Mouse (Mus musculus) kidney, postnatal 4 days (tissue): ENCODE data around the gene Trim8.

Experiments
- DNase-seq, 2 experiments: peaks; one replicate each; pipeline ENCODE4 v3.0.0; 2021; ENCODE audit warnings: mixed read lengths in 2 of 2

Trim8 gene

DNA sequence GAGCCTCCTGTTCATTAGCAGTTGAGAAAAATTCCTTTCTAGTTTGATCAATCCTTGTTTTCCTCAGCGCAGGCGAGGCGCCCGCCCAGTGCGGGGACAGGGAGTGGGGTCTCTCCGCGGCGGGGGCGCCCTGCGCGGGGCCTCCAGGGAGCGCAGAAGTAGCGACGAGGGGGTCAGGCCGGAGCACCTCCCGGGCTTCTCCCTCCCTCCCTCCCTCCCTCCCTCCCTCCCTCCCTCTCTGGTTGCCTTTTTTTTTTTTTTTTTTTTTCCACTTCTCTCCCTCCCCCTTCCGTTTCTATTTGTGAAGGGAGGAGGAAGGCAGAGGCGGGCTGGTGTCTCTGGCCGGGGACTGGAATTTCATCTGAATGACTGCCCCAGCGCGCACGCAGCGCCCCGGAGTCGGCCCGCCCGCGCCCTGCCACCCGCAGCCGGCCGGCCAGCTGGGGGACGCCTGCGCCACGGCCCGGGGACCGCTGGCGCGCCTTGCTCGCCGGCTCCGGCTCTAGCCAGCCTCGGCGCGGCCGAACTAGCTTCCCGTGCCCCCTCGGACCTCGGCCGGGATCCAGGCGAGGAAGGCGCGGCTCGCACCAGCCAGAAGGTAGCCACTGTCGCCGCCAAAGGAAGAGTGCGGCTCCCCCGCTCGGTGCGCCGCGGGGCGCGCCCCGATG is at the start of gene Trim8:
Gene Trim8, plus strand, starts transcription at position 302 of the 668 bp plus-strand sequence.
- DNase-seq, result peak; percentile 84 to 92

DNA sequence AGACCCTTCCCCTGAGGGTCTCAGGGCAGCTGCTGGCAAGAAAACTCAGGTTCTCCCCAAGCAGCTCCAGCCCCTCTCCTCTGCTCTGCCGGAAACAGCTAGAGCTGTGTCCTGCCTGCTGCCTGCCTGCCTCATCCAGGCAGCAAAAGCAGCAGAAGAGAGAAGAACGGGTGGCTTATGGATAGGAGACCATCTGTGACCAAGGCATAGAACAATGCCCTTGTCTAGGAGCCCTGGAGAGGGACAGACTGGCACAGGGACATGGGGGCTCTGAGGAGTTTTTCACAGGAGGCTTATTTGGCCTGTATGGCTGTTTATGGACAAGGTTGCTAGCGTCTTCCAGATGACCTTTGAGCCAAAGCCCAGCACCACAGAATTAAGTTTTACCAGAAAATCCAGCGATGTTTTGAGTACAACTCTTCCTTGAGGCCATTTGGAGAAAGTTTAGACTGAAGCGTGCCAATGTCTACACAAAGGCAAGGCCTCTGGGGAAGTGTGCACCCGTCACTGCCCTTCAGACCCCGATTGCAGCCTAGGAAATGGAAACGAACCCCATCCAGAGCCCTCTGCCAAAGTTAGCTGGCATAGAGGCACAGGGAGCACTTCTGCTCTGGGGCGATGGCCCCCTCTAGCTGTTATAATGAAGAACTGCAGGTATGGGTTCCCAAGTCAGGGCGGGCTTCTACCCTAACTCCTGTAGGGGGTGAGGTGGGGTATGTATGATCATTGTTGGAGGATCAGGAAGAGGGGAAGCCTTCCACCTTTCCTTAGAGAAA is 49.3 kb upstream of the Trim8 start:
- DNase-seq, result peak; percentile 49 to 63

DNA sequence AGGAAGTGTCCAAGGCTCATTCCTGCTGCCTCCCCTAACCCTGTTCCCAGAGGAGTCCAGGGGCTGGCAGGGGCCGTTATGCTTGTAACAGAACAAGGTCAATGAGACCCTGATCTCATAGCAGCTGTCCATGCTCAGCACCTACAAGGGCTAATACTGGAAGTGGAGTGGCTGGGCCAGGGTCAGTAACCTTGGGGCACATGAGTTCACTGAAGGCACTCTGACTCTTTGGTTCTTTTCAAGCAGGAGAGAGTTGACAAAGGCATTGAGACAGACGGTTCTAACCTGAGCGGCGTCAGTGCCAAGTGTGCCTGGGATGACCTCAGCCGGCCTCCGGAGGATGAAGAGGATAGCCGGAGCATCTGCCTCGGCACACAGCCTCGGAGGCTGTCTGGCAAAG is 48.6 kb upstream of the Trim8 start:
- DNase-seq, result no peak

DNA sequence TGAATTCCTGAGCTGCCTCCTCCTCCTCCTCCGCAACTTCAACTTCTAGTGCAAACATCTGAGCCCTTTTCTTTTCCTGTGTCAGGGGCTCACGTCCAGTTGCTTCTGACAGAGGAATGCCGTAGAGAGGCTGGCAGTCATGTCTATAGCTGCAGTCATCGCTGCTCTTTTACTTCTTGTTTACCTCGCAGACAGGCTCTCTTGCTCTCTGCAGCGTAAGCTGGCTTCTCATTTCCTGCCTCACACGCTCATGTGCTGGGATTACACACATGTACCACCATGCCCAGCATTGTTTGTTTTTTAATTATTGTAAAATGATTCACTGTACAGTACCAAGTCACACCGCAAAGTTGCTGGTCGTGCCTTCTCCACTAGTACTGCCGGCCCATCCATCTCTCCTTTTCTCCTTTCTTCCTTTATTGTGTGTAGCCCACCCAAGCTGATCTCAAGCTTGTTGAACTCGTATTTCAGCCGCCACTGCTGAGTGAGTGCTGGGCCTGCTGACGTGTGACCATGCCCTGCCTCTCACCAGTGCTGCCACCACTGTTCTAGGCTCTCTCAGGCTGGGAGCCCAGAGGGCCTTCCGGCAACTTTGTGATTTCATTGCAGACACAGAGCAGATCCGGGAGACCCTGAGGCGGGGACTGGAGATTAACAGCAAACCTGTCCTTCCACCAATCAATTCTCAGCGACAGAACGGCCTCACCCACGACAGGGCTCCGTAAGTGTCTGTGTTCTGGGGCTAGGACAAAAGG is 47.2 kb upstream of the Trim8 start:
- peak; percentile 38 to 62 for DNase-seq

DNA sequence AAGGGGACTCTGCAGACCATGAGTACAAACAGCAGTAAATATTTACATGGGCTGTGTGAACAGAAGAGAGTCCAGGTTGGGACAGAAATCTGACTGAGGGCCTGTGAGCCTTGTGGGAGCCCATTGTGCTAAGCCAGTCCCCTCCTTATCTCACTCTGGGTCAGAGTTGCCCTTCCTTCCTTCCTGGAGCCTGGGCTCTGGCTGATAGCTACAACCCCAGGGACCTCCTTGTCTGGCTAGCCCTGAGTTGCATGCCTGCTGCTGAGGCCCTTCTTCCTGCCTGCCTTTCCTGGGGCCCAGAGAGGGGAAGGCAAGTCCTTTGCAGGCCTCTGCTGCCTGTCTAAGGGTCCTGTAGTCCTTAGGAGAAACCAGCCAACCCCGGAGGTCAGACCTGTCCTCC is 46.5 kb upstream of the Trim8 start:
- peak; percentile 53 to 65 for DNase-seq

DNA sequence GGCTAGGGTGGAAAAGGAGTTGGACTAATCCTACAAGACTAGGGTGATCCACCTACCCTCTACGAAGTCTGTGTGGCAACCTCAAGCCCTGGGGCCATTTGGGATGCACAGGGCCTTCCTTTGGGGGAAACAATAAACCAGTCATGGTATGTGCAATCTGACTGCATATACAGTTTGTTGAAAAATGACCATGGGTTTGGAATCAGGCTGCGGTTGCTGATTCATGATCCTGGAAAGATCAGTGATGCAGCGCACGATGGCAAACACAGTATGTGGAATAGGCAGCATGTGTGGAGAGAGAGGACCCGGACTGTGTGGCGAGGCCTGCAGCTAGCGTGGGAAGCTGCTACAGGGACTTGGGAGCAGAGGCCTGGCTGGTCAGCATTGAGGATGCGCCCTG is 45.9 kb upstream of the Trim8 start:
- no peak for DNase-seq

DNA sequence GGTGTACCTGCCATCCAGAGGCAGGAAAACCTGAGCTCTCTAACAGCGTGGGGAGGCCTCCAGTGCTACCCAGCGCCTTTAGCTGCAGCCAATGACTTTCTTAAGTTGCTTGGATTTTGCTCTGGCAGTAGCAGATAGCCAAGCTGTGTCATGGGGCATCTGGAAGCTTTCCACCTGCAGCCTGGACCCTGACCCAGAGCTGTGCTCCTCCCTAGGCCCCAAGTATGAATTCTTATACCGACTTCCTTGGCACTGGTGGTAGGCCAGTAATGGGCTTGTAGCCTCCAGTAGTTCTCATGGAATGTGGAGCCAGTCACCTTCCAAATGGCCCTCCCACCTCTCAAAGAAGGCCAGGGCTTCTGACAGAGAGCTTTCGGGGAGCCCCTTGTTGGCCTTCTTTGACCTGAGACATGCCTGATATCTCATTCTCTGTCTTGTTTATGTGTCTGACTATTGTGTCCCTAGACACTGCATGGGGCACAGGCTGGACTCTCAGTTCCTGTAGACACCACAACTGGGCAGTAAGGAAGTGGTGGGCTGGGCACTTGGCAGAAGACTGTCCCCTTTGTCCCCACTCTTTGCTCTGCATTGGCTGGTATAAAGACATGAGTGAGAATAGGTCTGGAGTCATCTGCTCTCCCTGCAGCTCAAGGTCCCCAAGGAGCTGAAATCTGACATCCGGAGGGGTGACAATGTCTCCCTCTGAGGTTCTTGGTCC is 45.3 kb upstream of the Trim8 start:
- peak; percentile 24 to 52 for DNase-seq

DNA sequence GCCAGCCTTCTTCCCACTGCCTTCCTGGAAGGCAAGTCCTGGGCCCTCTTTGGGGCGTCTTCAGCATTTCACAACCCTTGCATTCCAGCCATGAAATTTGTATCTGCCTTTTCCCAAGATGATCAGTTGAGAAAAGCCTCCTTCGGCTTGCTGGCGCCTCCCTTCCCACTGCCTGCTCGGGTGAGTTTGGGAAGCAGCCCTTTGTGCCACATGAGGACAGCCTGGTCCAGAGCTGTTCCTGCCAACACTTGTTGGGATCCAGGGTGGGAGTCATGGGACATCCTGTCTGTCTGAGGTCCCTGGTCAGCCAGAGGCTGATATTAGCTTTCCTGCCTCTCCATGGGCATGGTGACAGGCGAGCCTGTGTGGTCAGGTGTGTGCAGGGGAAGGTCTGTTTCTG is 43.7 kb upstream of the Trim8 start:
- no peak for DNase-seq

DNA sequence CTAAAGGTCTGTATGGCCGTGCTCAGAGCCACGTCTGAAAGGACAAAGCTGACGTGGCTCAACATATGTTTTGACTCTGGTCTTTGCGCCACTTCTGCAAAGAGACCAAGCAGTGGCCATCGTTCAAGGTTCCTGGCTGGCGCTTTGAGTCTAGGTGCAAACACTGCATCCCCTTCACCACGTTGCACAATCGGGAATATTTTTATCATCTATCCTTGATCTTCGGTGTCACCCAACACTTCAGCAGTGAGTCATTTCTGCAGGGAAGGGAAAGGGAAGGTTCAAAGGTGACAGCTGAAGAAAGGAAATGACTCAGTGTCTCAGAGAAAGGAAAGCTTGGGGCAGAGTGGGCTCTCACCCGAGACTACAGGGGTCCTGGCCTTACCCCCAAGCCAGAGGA is 42.2 kb upstream of the Trim8 start:
- DNase-seq, result no peak

DNA sequence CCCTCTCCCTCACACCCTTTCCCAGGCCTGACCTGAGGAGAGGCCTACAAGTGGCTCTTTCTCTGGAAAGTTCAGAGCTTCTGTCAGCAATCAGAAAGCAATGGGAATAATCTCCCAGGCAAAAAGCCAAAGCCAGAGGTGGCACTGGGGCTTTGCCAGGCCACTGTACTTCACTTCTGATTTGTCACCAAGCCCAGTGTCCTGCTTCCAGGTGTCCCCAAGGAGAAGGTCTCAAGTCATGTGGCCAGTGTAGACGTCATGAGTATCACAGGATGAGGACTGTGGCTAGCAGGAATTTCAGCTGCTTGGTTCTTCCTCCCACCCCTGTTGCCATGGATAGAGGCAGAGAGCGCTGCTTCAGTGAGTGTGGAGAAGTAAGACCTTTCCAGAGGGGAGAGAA is 41.6 kb upstream of the Trim8 start:
- DNase-seq, result no peak

DNA sequence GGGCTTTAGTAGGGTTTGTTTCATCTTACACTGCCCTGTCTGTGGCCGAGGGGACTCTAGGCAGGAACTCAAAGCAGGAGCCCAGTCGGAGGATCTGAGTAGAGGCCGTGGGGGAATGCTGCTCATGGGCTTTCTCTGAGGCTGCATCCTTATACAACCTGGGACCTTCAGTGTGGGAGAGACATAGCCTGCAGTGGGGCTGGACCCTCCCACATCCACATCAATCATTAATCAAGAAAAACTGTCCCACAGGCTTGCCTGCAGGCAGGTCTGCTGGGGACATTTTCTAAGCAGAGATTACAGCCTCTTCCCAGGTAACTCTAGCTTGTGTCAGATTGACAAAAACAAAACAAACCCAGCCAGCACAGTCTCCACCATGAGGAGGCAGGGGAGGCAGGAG is 38.9 kb upstream of the Trim8 start:
- DNase-seq, result peak; percentile 30 to 52

DNA sequence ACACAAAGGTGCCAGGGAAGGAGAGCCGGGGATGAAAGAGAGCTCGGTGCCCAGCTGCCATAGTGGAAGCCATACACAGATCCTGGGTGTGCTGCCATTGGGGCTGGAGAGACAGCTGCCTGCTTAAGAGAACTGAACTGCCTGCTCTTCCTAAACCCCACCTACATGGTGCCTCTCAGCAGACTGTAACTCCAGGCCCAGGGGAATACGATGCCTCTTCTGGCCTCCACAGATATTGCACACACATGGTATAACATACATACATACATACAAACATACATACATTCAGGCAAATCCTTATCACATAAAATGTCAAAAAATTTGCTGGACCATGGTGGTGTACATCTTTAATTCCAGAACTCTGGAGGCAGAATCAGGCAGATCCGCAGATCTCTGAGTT is 38.1 kb upstream of the Trim8 start:
- no peak for DNase-seq

DNA sequence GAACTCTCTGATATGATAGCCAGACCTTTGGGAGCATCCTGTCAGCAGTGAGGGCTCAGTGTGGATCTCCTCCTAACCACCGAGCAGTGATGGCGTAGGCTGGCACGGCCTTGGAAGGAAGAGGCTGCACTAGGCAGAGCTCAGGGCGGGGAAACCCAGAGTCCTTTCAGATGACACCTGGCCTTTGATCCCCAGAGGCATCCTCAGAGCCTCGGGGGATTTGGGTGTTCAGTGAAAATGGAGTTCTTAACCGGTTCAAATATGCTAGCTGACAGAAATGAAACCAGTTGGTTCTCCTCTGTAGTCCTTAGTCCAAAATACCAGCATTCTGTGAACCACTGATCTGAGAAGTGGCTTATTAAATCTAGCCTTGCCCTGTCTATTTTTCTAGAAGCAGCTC is 35.3 kb upstream of the Trim8 start:
- DNase-seq, result no peak

DNA sequence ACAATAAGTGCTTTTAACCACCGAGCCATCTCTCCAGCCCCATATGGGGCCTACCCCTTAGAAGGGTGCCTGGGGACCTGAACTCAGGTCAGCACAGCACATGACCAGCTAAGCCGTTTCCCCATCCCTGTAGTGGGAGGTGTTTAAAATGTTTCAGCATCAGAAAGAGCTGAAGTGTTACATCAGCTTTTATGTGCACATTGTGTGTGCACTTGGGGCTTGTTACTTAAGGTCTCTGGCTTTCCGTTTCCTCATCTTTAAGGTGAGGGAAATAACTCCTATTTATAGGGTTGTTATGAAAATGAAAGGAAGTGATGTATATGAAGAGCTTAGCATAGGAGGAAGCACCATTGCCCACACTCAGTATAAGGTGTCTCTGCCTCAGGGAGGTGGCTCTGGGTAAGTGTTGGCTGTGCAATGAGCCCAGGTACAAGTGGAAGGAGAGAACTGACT is 34.4 kb upstream of the Trim8 start:
- no peak for DNase-seq

DNA sequence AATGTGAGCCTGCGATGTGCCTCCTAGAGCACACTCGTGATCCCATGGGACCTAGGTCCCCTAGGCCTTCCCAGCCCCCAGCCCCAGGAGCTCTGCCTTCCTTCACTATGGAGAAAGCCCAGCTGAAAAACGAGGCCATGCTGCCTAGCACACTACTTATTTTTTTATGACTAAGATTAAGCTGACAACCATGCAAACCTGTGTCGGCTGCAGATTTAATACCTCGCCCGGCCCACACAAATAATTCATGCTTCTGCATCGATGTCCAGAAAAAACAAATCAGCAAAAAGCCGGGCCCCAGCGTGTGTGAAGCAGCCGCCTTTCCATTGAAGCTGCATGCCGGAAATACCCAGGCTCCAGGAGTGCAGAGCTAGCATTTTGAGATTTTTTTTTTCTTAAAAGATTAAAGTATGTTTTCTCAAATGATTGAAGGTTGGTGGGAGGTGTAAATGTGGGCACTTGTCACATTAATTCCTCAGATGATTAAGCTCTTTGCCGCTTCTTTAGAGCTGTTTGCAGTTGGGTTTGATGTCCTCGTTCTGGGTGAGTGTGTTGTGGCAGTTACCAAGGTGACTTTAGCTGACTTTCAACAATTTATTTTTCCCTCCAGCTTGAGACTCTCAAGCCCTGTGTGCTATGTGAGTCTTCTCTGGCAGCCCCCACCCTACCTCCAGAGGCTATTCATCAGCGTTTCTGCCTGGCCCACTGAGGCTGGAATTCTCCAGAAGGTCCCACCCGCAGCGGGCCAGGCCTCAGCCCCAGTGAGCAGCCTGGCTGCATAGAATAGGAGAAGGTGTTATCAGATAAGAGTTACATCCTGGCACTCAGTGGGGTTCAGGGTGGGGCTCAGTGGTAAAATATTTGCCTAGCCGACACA is 30.9 kb upstream of the Trim8 start:
- peak; percentile 58 to 71 for DNase-seq

DNA sequence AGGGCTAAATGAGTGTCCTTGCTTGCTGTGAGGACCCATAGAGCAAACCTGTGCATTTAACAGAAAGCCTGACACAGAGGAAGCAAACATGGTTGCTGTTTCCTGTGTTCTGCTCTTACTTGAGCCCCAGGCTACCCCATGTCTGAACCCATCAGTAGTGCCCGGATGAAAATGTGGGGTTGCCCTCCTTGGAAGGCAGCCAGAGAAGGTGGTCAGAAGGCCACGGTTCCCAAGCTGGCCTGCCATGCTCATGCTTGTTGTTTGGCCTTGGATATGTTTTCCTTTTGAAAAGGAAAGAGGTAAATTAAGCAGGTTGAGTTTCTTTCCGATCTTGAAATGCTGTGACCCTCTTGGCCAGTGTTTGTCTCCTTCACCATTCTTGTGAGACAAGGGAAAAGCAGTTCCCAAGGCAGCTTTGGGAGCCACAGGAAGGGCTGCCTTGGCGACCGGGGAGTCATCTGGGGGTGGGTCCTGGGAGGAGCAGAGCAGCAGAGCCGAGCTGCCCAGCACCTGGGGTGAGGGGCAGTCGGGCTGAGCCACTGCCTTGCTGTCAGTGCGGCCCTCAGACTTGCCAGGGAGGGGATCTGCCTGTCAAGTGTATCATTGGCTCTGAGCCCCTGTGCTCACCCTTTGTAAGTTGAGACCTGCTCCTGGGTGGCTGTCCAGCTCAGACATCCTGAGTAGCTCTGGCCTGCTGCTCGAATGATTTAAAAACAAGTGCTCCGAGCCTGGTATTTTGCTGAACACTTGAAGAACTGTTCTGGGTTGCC is 30.0 kb upstream of the Trim8 start:
- peak; percentile 59 to 71 for DNase-seq

DNA sequence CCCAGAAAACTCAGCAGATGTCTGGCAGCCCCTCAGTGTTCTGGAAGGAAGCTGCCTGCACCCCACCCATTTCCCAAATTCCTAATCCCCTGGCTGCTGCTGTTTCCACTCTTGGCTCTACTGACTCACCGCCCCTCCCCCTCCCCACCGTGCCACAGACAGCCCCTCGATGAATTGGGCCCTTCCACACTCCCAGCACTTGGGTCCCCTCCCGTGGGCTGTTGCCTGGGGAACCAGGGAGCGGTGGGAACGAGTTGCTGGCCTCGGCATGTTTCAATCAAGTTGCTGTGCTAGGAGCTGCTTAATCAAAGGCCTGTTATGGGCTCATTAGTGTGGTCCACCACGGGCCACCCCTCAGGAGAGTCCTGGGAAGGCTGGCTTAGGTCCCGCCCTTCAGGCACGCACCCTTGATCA is 24.1 kb upstream of the Trim8 start:
- peak; percentile 47 to 60 for DNase-seq

DNA sequence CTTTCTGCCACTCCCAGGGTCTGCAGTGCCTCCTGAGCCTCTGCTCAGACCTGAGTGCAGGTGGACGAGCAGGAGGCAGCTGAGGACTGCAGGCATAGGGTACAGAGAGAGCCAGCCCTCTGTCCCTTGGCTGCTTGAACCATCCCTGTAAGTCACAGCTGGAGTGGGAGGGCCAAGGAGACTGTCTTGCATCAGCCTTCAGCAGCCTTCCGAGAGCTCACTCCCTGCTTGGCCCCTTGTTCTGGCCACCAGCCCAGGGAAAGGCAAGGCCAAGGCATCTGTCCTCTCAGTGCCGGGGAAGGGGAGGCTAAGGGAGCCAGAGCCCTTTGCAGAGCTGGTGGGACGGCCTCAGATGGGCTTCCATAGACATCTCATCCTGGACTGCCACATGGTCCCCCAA is 23.3 kb upstream of the Trim8 start:
- peak in 1 of 2 experiments; percentile 37 for DNase-seq

DNA sequence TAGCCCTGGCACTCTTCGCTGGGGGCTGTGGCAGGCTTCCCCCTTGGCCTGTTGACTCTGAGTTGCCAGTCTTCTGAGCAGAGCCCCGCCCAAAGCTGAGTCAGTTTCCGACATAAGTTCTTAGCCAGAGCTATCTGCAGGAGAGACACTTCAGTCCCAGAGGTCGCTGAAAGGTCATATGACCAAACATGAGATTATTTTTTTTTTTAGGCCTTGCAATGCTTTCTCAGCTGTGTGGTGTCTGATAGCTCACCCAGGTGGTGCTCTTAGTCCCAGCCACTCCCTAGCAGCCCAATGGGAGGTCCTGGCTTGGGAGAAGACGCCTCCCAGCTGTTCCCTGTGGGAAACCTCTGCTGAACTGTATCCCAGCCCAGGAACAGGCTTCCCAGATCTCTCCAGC is 22.7 kb upstream of the Trim8 start:
- peak; percentile 65 to 75 for DNase-seq

DNA sequence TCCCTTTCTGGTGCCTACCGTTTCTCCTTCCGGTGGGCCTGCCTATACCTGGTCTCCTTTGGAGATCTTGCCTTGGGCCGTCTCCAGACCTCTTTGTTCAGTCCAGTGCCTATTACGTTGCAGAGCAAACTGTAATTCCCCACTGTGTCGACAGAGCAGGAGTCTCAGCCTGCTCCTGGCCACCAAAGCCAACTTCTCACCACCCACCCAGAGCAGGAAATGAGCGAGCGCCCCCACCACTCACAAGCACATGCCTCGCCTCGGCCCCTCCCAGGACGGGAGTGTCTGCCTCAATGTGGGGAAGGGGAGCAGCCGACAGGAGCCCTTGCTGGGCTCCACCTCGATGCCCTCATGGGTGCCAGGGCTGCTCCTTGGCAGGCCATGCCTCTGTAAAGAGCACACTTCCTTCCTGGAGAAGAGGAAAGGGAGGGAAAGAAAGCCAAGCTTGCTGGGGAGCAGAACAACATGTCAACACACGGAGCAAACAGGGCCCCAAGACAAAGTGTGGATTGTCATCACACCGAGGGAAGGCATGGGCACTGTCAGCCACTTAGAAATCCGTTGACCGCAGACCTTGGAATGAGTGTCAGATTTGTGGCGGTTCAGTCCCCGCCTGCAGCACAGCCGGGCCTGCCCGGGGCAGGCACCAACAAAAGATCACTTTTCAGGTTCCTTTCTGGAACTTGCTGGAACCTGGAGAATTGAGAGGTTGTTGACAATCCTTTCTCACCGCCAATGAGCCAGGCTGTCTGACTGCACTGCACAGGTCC is 22.0 kb upstream of the Trim8 start:
- peak; percentile 54 to 70 for DNase-seq
